Comparison of ENCODE assay signal across 9 mouse cellular contexts in genomic region chrX:104856751-104857341, GRCm38 (mm10). TPM values are rescaled to one million over a fixed set of nuclear protein-coding genes. Genes with fewer than 3 reads are reported as not detected.
DNase-seq lines count a peak whose midpoint lies in the region; ATAC-seq lines count a peak whose summit lies in the region.
"Had no signal": no experiment of that assay in that cellular context is flagged by ENCODE, and none has a peak within 500 bp of the region (broad histone marks: within the 10 kb centered on the region; RNA-seq: fewer than 3 reads in every experiment).

TSS of gene Magee2 (minus strand) at chrX:104857267.

- ATAC-seq in embryonic facial prominence, embryonic 14.5 days (ENCODE audit: low read depth), result peak; percentile 88
- peak; percentile 96 for ATAC-seq in hindbrain, embryonic 12.5 days (ENCODE audit: low FRiP score)
- ATAC-seq in megakaryocyte-erythroid progenitor cell, adult 5-6 weeks (replicated peaks; ENCODE audit: low FRiP score, low TSS enrichment, poor library complexity, severe bottlenecking), result peak; percentile 80

- H3K4me2 ChIP-seq in embryonic facial prominence, embryonic 14.5 days (ENCODE audit: low read depth, low read length), result peak within 1 kb of the TSS; percentile 52
- H3K4me2 ChIP-seq in hindbrain, embryonic 12.5 days (replicated peaks), result peak within 1 kb of the TSS; percentile 50

- H3K36me3 ChIP-seq in embryonic facial prominence, embryonic 14.5 days (ENCODE audit: control insufficient read depth, insufficient read depth, low read length), result no peaks in the 10 kb centered on the region
- H3K36me3 ChIP-seq in hindbrain, embryonic 12.5 days, result no peaks in the 10 kb centered on the region
- H3K36me3 ChIP-seq in splenic B cell, adult 2 months (ENCODE audit: control insufficient read depth, insufficient read depth, low read length, poor library complexity, severe bottlenecking), result no peaks in the 10 kb centered on the region

- peak within 1 kb of the TSS; percentile 59 for H3K9ac ChIP-seq in embryonic facial prominence, embryonic 14.5 days (ENCODE audit: low read depth, low read length)
- peak within 1 kb of the TSS; percentile 57 for H3K9ac ChIP-seq in hindbrain, embryonic 12.5 days

- no peaks in the 10 kb centered on the region for H3K9me3 ChIP-seq in embryonic facial prominence, embryonic 14.5 days (ENCODE audit: control insufficient read depth, low read length)
- no peaks in the 10 kb centered on the region for H3K9me3 ChIP-seq in hindbrain, embryonic 12.5 days (replicated peaks)

- peaks cover 48% of the 10 kb centered on the region for H3K27me3 ChIP-seq in embryonic facial prominence, embryonic 14.5 days (replicated peaks; ENCODE audit: control insufficient read depth, insufficient read depth, low read length)
- H3K27me3 ChIP-seq in hindbrain, embryonic 12.5 days, result peaks cover 55% of the 10 kb centered on the region
- no peaks in the 10 kb centered on the region for H3K27me3 ChIP-seq in splenic B cell, adult 2 months (ENCODE audit: control insufficient read depth, insufficient read depth, low read length, poor library complexity, severe bottlenecking)

- 17% methylated on average over 36 of the region's 37 CpGs for WGBS in embryonic facial prominence, embryonic 14.5 days
- 29% methylated on average over 37 of the region's 37 CpGs for WGBS in hindbrain, embryonic 12.5 days

- DNase-seq in cerebellum, adult 11-12 months, result peak; percentile 9
- DNase-seq in cerebellum, adult 8-10 months, result no peak
- peak; percentile 75 for DNase-seq in R1 (ENCODE audit: low read depth, low spot score)
- DNase-seq in embryonic facial prominence, embryonic 14.5 days (ENCODE audit: low spot score), result peak; percentile 80
- DNase-seq in left cerebral cortex, postnatal 14 days (ENCODE audit: low spot score in 2 of 2), result peak; percentile 26 to 56
- peak; percentile 37 for DNase-seq in splenic B cell, adult 2 months (ENCODE audit: low read depth, low spot score)

- H3K4me1 ChIP-seq in embryonic facial prominence, embryonic 14.5 days (ENCODE audit: control insufficient read depth, insufficient read depth, low read length), result no peaks in the 10 kb centered on the region
- H3K4me1 ChIP-seq in hindbrain, embryonic 12.5 days, result no peaks in the 10 kb centered on the region

- peak within 1 kb of the TSS; percentile 46 for H3K4me3 ChIP-seq in embryonic facial prominence, embryonic 14.5 days (ENCODE audit: low read depth, low read length)
- H3K4me3 ChIP-seq in hindbrain, embryonic 12.5 days, result peak within 1 kb of the TSS; percentile 48

- intact Hi-C loops in left cerebral cortex, postnatal 14 days (cut with DNase I), result no loop called here

- 0 out of 2 replicates have a peak within 1 kb of the TSS, but pooled peaks have one; percentile 21 for H3K27ac ChIP-seq in embryonic facial prominence, embryonic 14.5 days (replicated peaks; ENCODE audit: low read depth, low read length)
- peak within 1 kb of the TSS; percentile 35; the same call in 1 of the 2 replicates for H3K27ac ChIP-seq in hindbrain, embryonic 12.5 days

RNA-seq across cellular contexts. Expression of gene Magee2, which starts in this region (rescaled TPM):
- 3.5 and 4.7 TPM in 2 replicates for polyA plus RNA-seq in embryonic facial prominence, embryonic 14.5 days (2014; fragmentation: Nextera tagmentation; extraction: Ambion mirVana)
- polyA plus RNA-seq in hindbrain, embryonic 12.5 days (2016; fragmentation: Nextera tagmentation; extraction: Ambion mirVana), result 8.7 and 10.1 TPM in 2 replicates
- total RNA-seq in left cerebral cortex, postnatal 14 days (2021), result 10 to 100 TPM in 1 of 2 experiments, 1 to 10 TPM in 1; 8.9 to 10.7 TPM
- total RNA-seq in megakaryocyte-erythroid progenitor cell, adult 5-6 weeks (2014; fragmentation: Nextera tagmentation), result not detected in 2 replicates
- 0.42 and 1.6 TPM in 2 replicates for total RNA-seq in megakaryocyte-erythroid progenitor cell, adult 5-6 weeks (2017)
- polyA plus RNA-seq: C2C12 had no signal
